Mouse (Mus musculus) kidney, postnatal 36 days (tissue): Measurements from ENCODE around the gene Defb29.
A peak's percentile ranks its signal among the peaks of the same experiment; 100 is the strongest.

Experiments
- DNase-seq, 2 experiments: peaks; one replicate each; pipeline ENCODE4 v3.0.0; 2021 to 2022; ENCODE audit warnings: mixed read lengths in 2 of 2

Gene Defb29

DNA sequence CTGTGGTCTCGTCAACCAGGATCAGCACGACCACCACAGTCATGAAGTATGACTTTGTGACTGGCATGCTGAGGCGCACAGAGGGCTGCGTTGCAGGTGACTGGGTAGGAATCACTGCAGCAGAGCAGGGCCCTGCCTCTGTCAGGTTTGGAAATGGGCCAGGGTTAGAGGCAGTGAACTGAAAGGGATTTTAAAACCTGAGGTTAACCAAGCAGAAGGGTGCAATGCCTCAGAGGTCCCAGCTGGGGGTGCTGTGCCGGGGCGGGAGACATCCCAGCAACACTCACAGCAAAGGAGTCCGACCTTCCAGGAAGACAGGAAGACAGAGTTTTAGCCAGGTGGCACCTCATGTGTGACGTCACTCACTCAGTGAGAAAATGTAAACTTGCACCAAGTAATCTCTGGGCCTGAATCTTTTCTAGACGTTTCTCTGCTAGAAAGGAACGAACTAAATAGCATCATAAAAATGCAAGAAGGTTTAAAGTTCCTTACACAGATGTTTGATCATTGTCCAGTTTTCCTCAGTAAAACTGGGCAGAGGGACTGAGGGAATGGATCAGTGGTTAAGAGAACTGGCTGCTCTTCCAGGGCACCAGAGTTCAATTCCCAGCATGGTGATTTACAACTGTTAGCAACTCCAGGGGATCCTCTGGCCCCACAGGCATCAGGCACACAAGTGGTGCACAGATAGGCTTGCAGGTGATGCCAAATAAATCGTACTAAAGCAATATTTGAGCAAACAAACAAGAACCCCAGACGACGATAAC, at the start of gene Defb29:
TSS of gene Defb29 (minus strand) at position 155 of the 767 bp plus-strand sequence.
- DNase-seq, result peak; percentile 82

DNA sequence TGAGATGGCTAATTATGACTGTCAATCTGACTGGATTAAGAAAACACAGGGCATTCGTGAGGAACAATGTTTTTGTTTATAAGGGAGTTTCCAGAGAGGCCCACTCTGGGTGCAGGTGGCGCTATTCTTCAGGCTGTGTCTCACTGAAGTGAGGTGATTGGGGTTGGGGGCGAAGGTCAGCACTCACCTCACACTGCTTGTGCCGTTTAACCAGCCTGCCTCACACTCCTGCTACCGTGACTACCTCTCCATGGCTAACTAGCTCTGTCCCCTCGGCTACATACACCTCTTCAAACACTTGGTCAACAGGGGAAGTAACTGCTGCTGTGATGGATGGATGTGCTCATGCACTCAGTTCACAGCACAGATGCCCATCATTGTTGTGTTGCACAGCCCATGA, 49.1 kb upstream of the Defb29 start:
- peak in 1 of 2 experiments; percentile 61 for DNase-seq

DNA sequence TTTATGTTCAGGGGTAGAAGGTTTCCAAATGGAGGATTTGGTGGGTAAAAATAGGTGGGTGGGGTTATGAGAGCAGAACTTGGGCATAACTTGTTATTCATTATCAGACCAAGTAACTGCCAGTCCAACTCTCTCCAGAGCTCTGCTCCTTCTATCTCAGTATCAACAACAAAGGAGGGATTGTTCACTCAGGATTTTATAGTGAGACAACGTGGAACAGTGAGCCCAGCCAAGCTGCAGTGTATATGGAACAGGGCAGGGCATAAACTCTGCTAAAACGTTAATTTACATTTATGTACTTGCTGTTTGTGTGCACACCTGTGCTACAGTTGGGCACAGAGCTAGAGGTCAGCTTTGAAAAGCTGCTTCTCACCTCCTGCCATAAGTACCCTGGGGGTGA, 48.6 kb upstream of the Defb29 start:
- no peak for DNase-seq

DNA sequence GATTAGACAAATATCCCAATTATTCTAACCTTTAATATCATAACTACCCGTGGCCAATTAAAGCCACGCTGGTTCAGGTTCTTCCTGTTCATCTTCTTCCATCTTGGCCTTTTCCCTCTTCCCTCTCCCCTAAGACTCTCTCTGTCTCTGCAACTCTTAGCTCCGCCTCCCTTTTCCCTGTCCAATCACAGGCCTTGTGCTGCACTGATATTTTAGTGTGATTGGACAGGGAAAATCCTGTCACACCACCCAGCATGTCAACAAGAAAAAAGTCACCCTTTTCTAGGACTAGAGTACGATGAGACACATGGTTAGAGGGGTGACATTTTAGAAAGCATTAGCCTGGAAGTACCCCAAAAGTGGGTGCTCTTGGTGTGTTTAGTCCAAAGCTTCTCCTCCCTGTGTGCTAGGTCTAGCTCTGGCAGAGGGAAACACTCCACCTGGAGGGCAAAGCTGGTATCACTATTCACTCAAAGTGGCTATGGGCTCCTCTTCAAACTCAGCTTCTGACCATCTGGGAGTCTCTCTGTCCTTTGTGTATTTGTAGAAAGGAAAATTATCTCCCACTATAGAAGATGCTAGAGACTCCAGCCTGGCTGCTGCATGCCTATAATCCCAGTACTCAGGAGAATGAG, 47.1 kb upstream of the Defb29 start:
- DNase-seq, result peak in 1 of 2 experiments; percentile 69

DNA sequence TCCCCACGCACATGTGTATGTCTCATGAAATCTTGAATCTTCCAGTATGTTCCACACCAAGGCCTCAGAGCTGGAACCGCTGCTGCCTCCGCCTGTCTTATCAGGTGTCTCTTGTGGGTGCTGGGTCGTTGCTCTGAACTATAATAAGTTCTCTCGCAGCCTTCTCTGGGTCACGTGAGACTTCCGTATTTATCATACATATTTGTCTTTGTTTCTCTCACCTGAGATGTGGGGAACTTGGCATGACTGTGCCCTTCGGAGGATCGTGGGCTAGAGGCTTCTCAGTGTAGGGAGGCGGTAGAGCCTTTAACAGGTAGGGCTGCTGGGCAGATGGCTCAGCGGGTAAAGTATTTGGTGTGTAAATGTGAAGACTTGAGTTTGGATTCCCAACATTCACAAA, 40.7 kb upstream of the Defb29 start:
- no peak for DNase-seq

DNA sequence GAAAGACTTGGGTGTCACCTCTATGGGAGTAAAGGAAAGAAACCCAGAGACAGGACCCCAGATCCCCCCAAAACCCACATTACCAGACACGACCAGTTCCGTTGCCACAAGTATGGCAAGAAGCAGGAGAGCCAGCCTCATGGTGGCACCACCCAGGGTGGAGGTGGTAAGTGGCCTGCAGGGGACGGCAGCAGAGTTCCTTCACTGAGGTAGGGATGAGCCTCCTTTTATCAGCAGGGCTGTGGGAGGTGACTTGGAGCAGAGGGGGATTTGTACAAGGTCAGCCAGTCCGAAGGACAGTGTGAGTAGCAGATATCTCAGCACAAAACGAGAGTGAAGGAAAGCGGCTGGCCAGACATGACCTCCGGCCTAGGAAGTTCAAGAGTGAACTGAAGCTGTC, 40.2 kb upstream of the Defb29 start, which contains the start of gene Defb19:
TSS of gene Defb19 (minus strand) at position 206 of the 400 bp plus-strand sequence.
- DNase-seq, result no peak

DNA sequence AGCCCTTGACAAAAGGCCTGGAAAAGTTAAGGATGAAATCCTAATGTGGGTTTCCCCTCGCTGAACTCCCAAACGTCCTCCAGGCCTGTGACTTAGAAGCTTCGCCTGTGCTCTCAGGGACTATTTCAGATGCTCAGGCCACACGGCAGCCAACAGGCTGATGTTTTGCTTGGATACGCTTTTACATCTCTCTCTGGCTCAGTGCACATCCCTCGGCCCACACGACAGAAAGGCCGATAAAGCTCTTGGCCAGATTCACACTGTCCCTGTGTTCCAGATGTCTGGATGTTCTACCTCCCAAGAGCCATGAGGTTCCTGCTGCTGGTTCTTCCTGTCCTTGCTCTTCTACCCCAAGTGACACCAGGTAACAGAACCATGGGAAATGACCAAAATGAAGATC, 33.6 kb upstream of the Defb29 start:
- DNase-seq, result no peak

DNA sequence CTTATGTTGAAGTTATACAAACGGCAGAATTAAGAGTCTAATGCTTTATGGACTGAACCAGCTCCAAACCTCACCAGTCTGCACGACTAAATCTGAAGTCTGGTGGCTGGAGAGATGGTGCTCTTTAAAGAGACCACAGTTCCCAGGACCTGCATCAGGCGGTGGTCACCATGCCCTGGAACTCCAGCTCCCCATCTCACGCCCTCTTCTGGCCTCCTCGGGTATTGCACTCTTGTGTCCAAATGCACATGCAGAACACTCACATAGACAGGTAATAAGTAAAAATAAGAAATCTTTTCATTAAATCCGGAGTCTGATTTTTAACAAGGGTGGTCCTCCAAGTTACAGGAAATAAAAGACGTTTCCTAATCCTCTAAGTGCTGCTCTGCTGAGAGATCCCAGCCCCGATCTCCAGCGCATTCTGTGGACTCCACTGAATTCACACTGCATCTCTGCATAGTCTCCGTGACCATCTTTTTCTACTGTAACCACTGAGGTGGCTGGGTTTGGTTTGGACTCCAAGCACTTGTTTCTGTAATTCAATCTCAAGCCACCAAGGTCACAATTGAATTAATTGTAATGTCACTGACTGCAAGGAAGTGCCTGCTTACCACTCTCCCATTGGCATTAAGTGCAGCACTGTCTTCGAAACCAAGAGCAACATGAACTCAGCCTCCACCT, 32.4 kb upstream of the Defb29 start, which contains the start of gene Defb21:
TSS of gene Defb21 (plus strand) at position 631 of the 681 bp plus-strand sequence.
- peak in 1 of 2 experiments; percentile 42 for DNase-seq

DNA sequence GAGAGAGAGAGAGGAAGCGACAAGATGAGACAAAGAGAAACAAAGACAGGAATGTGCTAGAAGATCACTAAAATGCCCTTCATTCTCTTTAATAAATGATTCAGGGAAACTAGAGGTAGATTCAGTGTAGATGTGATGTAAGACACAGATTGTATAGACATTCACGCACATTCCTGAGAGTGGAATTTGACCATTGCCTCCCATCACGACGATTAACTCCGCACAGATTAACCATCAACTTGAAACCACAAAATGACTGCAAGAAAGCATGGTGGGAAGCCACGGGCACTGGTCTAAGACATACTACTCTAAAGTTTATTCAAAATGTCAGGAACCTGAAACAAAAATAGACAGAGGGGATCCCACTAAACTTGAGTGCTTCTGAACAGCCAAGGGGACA, 30.4 kb upstream of the Defb29 start:
- DNase-seq, result peak; percentile 49 to 71

DNA sequence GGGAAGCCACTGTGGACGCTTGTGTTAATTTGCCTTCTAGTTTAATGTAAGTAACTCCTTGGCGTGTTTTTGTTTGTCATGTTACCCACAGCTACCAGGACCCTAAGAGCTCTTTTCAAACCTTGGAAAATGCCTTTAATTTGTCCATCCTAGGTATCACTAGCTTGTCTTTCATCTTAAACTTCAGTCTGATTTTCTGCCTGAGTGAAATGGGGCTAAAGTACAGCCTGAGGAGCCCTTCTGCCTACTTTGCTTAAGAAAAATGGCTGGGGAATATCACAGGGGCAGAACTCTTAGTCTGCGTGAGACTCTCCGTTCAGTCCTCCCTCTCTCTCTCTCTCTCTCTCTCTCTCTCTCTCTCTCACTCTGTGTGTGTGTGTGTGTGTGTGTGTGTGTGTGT, 30.0 kb upstream of the Defb29 start:
- DNase-seq, result peak in 1 of 2 experiments; percentile 26

DNA sequence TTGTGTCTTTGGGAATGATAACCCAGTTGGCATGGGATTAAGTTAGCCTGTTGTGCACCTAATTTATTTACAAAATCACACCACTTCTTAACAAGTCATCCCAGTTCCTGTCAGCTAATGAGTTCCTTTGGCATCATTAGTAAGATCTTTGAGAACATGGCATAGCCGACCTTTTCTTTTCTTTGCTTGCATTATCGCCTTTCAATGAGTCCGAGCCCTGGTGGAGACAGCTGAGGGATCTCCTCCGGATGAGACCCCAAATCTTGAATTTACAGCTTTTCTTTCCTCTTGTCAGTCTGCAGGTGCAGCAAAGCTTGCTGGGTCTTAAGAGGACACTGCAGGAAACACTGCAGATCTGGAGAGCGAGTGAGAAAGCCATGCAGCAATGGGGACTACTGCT, 29.1 kb upstream of the Defb29 start, which contains the start of gene Gm17416:
TSS of gene Gm17416 (plus strand) at position 301 of the 400 bp plus-strand sequence.
- DNase-seq, result no peak

DNA sequence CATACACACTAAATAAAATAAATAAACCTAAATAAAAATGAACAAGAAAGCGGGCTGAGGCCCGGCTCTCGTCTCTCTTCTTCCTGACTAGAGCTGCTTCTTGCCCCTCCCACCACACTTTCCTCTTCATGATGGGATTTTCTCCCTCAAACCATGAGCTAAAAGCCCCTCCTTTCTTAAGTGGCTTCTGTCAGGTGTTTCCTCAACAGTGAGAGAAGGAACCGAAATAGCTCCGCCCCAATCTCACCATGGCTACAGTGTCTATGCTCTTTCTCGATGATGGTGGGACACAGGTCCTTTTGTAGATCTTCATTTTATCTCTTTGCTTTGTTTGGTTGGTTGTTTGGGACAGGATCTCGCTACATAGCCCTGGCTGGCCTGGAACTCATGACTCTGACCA, 16.8 kb upstream of the Defb29 start:
- DNase-seq, result no peak

DNA sequence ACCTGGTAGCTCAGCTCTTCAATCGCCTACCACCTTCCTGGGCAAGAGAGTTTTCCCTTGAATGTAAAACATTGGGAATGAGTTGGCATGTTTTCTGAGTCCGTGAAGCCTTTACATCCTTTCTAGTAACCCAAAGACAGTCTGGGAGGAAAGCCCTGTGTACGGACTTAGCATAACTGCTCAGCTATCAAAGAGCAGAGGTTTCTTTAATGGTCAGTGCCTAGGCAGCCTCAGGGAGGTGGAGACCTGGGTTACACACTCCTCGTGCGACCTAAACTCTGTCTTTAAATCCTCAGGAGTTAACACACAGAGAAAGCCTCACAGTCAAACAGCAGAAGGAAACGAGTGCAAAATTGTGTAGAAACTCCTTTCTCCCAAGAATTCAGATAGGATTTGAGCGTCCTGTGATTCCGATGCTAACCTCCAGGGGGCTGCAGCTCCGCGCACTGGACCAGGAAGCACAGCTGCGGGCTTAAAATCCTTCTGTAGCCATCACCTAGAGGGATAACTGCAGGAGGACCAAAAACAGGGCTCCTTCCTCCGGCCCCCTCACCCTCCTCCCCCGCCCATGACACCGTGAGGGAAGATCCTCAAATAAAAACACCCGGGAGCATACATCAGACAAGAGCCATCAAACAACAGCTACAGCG, 14.0 kb upstream of the Defb29 start:
- peak; percentile 72 to 87 for DNase-seq

DNA sequence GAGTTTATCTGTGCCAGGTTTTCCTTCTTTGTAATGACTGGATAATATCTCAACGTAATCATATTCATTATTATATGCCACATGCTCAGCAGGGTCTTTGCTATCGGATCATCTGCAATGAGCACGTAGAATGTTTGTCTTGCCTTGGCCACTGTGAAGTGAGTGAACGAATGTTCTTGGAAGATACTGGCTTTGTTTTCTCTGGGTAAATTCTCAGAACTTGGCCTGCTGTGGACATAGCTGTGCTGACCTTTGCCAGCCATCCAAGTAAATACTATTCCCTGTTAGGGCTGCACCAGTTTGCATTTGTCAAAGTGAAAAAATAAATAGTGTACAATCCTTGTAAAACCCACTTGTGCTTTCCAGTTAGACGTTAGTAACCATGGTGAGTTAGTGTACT, 8.2 kb upstream of the Defb29 start:
- DNase-seq, result peak in 1 of 2 experiments; percentile 12

DNA sequence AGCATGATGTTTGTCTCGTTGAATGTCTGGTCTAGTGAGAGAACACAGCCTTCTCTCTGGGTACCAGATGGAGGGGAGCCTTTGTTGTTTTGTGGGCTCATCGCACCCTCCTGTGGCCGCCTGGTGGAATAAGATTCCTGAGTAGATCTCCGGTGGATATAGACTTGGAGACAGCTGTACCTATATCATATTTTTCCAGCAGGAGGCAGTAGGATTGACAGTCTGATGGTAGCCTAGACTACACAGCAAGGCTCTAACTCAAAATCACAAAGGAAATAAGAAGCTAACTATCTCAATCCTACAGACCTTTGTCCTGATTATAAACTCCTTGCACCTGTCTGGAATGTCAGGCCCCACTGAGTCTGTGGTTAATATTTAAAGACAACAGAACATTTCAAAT, 4.8 kb upstream of the Defb29 start:
- DNase-seq, result peak; percentile 75 to 80

DNA sequence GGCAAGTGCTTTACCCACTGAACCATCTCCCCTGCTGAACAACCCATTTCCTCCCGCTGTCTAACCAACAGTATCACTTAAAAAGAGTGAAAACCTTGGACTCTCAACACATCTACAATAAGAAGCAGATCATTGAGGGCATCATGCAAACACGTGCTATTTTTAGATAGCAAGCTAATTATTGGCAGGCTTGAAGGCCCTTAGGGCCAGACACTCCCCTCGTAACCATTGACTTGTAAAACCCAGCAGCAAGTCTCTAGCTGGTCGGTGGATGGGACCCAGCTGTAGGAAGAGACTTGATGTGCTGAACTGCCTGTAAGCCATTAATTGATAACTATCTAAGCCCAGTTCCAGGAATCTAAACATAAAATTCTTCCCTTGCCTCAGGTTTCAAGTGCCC, 3.6 kb upstream of the Defb29 start:
- peak in 1 of 2 experiments; percentile 76 for DNase-seq

DNA sequence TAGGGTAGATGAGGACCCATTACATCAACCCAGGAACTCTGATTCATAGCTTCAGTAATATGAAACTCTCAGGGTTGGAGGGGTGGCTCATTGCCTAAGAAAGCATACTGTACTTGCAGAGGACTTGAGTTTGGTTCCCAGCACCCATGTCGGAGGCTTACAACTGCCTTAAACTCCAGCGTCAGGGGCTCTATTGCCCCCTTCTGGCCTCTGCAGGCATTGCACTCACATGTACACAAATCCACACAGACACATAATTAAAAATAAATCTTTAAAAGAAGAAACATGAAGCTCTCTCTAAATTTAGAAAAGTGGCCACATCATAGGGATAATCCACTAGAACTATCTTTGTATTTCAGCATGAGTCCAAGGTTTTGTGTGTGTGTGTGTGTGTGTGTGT, 3.0 kb upstream of the Defb29 start:
- no peak for DNase-seq

DNA sequence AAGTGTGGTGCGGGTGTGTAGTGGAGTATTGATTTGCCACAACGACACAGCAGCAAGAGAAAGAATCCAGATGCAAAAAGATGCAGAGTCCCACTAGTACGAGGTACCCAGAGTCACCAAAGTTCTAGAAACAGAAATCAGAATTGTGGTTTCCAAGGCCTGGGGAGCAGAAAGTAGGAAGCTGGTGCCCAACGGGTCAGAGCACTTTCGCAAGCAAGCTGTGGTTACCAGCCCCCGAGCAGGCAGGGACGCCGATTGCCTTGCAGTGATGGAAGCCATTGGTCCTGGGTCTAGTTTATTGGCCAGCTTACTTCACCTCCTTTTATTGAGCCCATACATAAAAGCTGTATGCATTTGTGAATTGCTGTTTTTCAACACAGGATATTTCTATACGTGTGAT, 2.1 kb upstream of the Defb29 start:
- no peak for DNase-seq

DNA sequence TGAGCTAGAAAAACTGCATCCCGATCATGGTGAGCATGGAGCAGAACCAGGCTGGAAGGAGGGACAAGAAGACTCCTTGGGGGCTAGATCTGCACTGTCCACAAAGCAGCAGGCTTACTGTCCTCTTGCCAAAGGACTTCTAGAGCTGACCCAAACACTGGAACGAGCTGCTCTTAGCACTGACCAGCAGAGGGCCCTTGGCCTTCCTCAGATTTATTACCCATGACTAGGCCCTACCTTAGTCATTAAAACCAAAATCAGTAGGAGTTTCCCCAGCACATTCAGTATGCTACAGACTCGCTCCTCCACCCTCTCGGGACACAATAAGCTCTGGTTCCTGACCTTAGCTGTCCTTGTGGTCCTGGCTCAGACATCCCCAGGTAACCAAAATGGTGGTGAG, 21.9 kb downstream of the Defb29 start, which contains the start of gene Defb28:
TSS of gene Defb28 (plus strand) at position 275 of the 400 bp plus-strand sequence.
- DNase-seq, result peak in 1 of 2 experiments; percentile 33

DNA sequence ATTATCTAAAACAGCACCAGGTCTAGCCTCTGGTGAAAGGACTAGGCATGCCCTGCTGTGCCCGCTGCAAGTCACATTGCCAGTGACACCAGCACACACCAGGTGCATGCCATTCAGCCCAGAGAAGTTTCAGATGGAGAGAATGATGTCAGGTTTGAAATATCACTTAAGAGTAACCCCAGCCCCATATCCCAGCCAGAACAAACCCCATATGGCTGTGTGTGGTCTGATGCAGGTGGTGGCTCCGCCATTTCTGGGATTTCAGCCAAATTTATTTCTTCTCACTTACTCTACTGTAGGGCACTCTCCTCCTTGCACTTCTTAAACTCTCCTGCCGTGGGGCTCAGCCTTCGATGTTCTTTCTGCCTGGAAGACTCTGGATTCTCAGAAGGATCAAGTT, 23.8 kb downstream of the Defb29 start:
- DNase-seq, result no peak

DNA sequence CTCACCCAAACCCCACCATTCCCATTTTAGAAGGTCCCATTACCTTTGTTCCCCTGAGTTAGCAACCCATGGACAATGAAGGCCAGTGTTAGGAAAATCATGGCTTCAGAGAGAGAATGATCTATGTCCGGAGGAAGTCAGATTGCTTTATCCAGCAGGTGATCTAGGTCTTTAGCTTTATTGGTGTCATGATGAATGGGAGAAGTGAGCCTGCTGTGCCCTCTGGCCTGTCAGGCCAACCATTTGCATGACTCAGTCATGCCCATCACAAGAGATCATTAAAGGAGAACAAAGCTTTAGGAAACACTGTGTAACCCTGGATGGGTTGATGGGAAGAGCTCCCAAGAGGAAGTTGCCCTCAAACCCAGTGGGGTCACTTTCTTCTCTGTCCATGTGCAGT, 28.3 kb downstream of the Defb29 start, which contains the start of gene Defb26:
TSS of gene Defb26 (minus strand) at position 101 of the 400 bp plus-strand sequence.
- DNase-seq, result no peak

DNA sequence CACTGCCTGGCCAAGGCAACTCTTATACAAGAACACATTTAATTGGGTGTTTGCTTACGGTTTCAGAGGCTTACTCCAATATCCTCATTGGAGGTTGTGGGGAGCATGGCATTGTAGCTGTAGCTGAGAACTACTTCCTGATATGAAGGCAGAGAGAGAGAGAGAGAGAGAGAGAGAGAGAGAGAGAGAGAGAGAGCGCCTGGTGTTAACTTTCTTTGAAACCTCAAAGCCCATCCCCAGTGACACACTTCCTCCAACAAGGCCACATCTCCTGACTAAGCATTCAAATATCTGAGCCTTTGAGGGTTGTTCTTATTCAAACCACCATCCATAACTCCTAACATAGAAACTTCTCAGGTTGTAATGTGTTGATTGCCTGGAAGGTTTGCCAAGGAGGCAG, 35.9 kb downstream of the Defb29 start:
- DNase-seq, result no peak

DNA sequence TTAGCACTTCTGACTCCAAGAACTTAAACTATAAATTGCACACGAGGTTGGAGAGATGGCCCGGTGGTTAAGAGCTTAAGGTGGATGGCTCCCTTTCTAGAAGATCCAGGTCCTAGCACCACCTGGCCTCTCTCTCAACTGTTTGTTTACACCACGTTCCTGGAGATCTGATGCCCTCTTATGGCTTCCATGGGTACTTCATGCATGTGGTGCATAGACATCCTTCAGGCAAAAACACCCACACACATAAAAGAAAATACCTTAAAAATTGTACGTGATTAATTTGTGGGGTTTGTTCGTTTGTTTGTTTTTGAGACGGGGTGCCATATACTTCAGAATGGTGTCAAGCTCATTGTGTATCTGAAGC, 39.1 kb downstream of the Defb29 start:
- DNase-seq, result no peak
